Mouse (Mus musculus): Measurements from ENCODE around the gene Large1. TPM values are rescaled to one million over a fixed set of nuclear protein-coding genes. Genes with fewer than 3 reads are reported as not detected.
"Not testable (repeated sequence)": the region's sequence is repeated elsewhere in the genome, so short reads cannot be mapped to it uniquely, and the experiment has no call there.

Large1 gene
- polyA plus RNA-seq, 1 experiment from 2014 or later: 2.8 TPM

DNA sequence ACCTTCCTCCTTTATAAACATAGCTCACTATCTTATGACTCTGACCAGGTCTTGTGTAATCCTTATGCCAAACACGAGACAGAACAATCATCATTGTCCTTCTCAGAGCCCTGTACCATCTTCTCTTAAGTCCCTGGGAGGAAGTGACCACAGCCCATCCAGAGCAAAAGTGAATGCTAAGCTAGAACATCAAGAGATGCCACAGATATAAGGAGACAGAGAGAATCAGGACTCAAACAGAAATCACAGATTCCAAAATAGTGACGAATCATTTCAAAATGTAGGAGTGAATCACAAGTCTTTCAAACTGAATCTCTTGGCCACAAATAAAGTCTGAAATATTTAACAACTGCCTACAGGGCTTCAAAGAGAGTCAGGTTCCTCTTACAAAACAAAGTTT is 63.5 kb downstream of the Large1 start:
- Histone ChIP-seq H3K36me3 (ENCODE audit: control insufficient read depth, insufficient read depth) (no peaks in the 10 kb centered on the region), H3K4me1 (replicated peaks; ENCODE audit: control insufficient read depth, insufficient read depth, low read length) (no peaks in the 10 kb centered on the region), H3K27ac (ENCODE audit: low read depth, low read length) (no peak overlapping the region), H3K9me3 (ENCODE audit: control insufficient read depth) (no peaks in the 10 kb centered on the region), H3K9ac (ENCODE audit: low read depth, low read length) (no peak overlapping the region), H3K27me3 (replicated peaks; ENCODE audit: control insufficient read depth, insufficient read depth, low read length) (no peaks in the 10 kb centered on the region), H3K4me3 (ENCODE audit: low read depth, low read length) (no peak overlapping the region), H3K4me2 (replicated peaks; ENCODE audit: low read depth) (no peak overlapping the region)
- WGBS: 64% methylated on average over 2 of the region's 2 CpGs
- TF ChIP-seq CTCF (IDR thresholded peaks at IDR 0.05; ENCODE audit: low read depth): no peak
- no peak for ATAC-seq

DNA sequence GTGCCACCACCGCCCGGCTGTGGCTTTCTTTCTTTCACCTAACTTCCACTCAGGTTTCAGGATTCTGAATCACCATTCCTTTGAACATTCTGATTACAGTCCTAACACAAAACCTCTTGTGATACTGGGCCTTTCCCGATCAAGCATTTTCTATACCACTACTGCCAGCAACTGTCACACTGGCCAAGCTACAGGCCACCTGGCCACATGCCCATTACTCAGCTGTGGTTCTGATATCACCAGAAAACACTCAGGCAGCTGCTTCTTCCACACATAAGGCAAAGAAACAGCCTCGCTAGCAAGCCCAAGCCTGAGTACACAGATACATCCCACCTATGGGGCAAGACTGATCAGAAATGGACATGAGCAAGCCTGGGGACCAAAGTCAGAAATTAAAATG is 71.3 kb downstream of the Large1 start:
- TF ChIP-seq CTCF (IDR thresholded peaks at IDR 0.05; ENCODE audit: low read depth): no peak
- no peak overlapping the region for H3K4me2 ChIP-seq (replicated peaks; ENCODE audit: low read depth)
- no peaks in the 10 kb centered on the region for H3K4me1 ChIP-seq (replicated peaks; ENCODE audit: control insufficient read depth, insufficient read depth, low read length)
- no peaks in the 10 kb centered on the region for H3K9me3 ChIP-seq (ENCODE audit: control insufficient read depth)
- H3K4me3 ChIP-seq (ENCODE audit: low read depth, low read length): no peak overlapping the region
- H3K27me3 ChIP-seq (replicated peaks; ENCODE audit: control insufficient read depth, insufficient read depth, low read length): no peaks in the 10 kb centered on the region
- ATAC-seq: no peak
- no peak overlapping the region for H3K9ac ChIP-seq (ENCODE audit: low read depth, low read length)
- WGBS: 87% methylated on average over 4 of the region's 4 CpGs
- no peaks in the 10 kb centered on the region for H3K36me3 ChIP-seq (ENCODE audit: control insufficient read depth, insufficient read depth)
- H3K27ac ChIP-seq (ENCODE audit: low read depth, low read length): no peak overlapping the region

DNA sequence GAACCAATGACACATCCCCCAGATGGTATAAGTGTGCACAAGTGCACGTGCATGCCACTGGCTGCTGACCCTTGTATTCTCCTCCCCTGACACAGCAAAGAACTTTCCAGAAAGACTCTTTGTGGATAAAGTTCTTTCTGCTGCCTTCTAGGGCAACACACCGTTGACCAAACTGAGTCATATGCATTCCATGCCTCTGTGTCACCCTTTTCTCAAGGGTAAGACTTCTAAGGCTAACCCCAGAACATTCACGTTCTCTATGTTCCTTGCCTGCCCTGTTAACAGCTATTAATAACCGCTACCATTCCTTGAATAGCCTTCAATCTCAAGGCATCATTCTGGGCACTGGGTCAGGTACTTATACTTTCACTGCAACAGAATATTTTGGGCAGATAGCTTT is 77.3 kb downstream of the Large1 start:
- TF ChIP-seq CTCF (IDR thresholded peaks at IDR 0.05; ENCODE audit: low read depth): no peak
- WGBS: 61% methylated on average over 4 of the region's 4 CpGs

GRCm38 (mm10) chr8:73275445-73275844 is 77.9 kb downstream of the Large1 start:
- H3K4me1 ChIP-seq (replicated peaks; ENCODE audit: control insufficient read depth, insufficient read depth, low read length); ATAC-seq; H3K27me3 ChIP-seq (replicated peaks; ENCODE audit: control insufficient read depth, insufficient read depth, low read length); H3K4me2 ChIP-seq (replicated peaks; ENCODE audit: low read depth); H3K4me3 ChIP-seq (ENCODE audit: low read depth, low read length); H3K9me3 ChIP-seq (ENCODE audit: control insufficient read depth); H3K9ac ChIP-seq (ENCODE audit: low read depth, low read length); H3K27ac ChIP-seq (ENCODE audit: low read depth, low read length); H3K36me3 ChIP-seq (ENCODE audit: control insufficient read depth, insufficient read depth): not testable (repeated sequence)
- 50% methylated on average over 4 of the region's 4 CpGs for WGBS

More for the DNA sequence above, 77.3 kb downstream of the Large1 start:
- Histone ChIP-seq H3K27me3 (replicated peaks; ENCODE audit: control insufficient read depth, insufficient read depth, low read length) (no peaks in the 10 kb centered on the region), H3K9ac (ENCODE audit: low read depth, low read length) (no peak overlapping the region), H3K36me3 (ENCODE audit: control insufficient read depth, insufficient read depth) (no peaks in the 10 kb centered on the region), H3K9me3 (ENCODE audit: control insufficient read depth) (no peaks in the 10 kb centered on the region), H3K4me3 (ENCODE audit: low read depth, low read length) (no peak overlapping the region), H3K27ac (ENCODE audit: low read depth, low read length) (no peak overlapping the region), H3K4me2 (replicated peaks; ENCODE audit: low read depth) (no peak overlapping the region), H3K4me1 (replicated peaks; ENCODE audit: control insufficient read depth, insufficient read depth, low read length) (no peaks in the 10 kb centered on the region)
- ATAC-seq: no peak

DNA sequence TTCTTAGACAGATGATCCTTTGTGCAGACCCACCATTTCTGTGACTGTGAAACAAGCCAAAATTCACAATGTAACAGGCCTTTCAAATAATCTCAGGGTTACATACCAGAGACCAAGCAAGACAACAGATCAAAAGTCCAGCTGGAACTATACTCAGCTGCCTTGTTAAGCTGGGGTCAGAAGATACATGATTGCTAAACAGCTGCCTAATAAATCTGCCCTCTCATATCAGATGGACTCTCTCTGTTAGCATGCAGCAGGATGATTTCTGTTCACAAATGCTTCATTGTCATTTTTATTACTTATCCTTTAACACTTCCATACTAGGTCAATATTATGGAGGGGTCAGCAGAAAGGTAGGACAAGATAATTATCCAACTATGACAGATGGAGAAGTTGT is 80.2 kb downstream of the Large1 start:
- Histone ChIP-seq H3K4me2 (replicated peaks; ENCODE audit: low read depth) (no peak overlapping the region), H3K9me3 (ENCODE audit: control insufficient read depth) (no peaks in the 10 kb centered on the region), H3K4me3 (ENCODE audit: low read depth, low read length) (no peak overlapping the region), H3K27ac (ENCODE audit: low read depth, low read length) (no peak overlapping the region), H3K4me1 (replicated peaks; ENCODE audit: control insufficient read depth, insufficient read depth, low read length) (no peaks in the 10 kb centered on the region), H3K27me3 (replicated peaks; ENCODE audit: control insufficient read depth, insufficient read depth, low read length) (no peaks in the 10 kb centered on the region), H3K9ac (ENCODE audit: low read depth, low read length) (no peak overlapping the region), H3K36me3 (ENCODE audit: control insufficient read depth, insufficient read depth) (no peaks in the 10 kb centered on the region)
- TF ChIP-seq CTCF (IDR thresholded peaks at IDR 0.05; ENCODE audit: low read depth): no peak
- 0 out of 2 replicates have a peak, but pooled peaks have one; percentile 41 for ATAC-seq

- Histone ChIP-seq H3K27me3 (replicated peaks; ENCODE audit: control insufficient read depth, insufficient read depth, low read length) (no peaks in the 10 kb centered on the region), H3K4me3 (ENCODE audit: low read depth, low read length) (no peak overlapping the region), H3K36me3 (ENCODE audit: control insufficient read depth, insufficient read depth) (no peaks in the 10 kb centered on the region), H3K4me1 (replicated peaks; ENCODE audit: control insufficient read depth, insufficient read depth, low read length) (no peaks in the 10 kb centered on the region), H3K9me3 (ENCODE audit: control insufficient read depth) (no peaks in the 10 kb centered on the region), H3K27ac (ENCODE audit: low read depth, low read length) (no peak overlapping the region), H3K9ac (ENCODE audit: low read depth, low read length) (no peak overlapping the region), H3K4me2 (replicated peaks; ENCODE audit: low read depth) (no peak overlapping the region)
- ATAC-seq: no peak
- no peak for TF ChIP-seq CTCF (IDR thresholded peaks at IDR 0.05; ENCODE audit: low read depth)
Measured at GRCm38 (mm10) chr8:73270991-73271390, 82.3 kb downstream of the Large1 start.

DNA sequence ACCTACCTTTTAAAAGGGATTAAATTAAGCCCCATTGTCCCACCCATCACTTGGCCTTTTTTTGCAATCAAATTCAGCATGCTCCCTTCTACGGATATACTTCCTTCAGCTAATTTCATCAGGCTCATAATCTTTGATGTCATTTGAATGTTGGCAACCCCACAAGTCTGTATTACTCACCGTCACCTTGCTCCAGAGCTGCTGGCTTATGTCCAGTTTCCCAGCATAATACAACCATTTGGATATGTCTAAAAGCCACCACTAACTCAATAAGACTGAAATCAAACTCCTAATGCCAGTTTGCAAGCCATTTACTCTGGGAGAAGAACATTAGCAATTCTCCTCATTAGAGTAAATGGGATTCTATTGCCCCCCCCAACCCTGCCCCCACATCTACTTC is 95.4 kb downstream of the Large1 start:
- ATAC-seq: no peak
- Histone ChIP-seq H3K9me3 (ENCODE audit: control insufficient read depth) (0 out of 2 replicates have a peak, but pooled peaks cover 6% of the 10 kb centered on the region), H3K4me3 (ENCODE audit: low read depth, low read length) (no peak overlapping the region), H3K4me1 (replicated peaks; ENCODE audit: control insufficient read depth, insufficient read depth, low read length) (no peaks in the 10 kb centered on the region), H3K4me2 (replicated peaks; ENCODE audit: low read depth) (no peak overlapping the region), H3K9ac (ENCODE audit: low read depth, low read length) (no peak overlapping the region), H3K27ac (ENCODE audit: low read depth, low read length) (no peak overlapping the region), H3K27me3 (replicated peaks; ENCODE audit: control insufficient read depth, insufficient read depth, low read length) (no peaks in the 10 kb centered on the region), H3K36me3 (ENCODE audit: control insufficient read depth, insufficient read depth) (no peaks in the 10 kb centered on the region)
- TF ChIP-seq CTCF (IDR thresholded peaks at IDR 0.05; ENCODE audit: low read depth): no peak
- 72% methylated on average over 2 of the region's 2 CpGs for WGBS

All from intestine, postnatal 0 days (tissue).